Mouse (Mus musculus) kidney, postnatal 10 days (tissue): ENCODE measurements around the gene Cdc42se1.

Experiments
- DNase-seq: peaks from one replicate; pipeline ENCODE4 v3.0.0; 2021; ENCODE audit warnings: mixed read lengths

Cdc42se1 gene

DNA sequence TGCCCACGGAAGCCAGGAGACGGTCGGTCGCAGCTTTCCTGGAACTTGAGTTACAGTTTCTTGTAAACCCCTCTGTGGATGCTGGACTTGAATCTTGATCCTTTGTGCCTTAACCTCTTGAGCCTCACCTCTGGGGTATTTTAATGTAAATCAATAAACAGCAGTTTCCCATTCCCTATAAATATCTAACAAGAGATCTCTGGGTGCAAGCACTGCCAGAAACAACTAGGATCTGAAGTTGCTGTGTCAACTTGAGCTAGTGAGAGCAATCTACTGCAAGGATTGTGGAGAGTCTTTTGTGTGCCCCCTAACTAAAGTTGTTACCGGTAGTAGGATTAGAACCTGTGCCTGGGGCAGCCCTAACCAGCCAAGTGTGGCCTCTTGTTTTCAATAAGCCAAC is 56.9 kb downstream of the Cdc42se1 start:
- DNase-seq, result no peak
